In genomic region chr8:109705320-109706075, GRCm38 (mm10) we compare ENCODE assay signal across 8 mouse cellular contexts. TPM values are rescaled to one million over a fixed set of nuclear protein-coding genes. Genes with fewer than 3 reads are reported as not detected.
DNase-seq lines count a peak whose midpoint lies in the region; ATAC-seq lines count a peak whose summit lies in the region.

TSS of gene Zfp821 (plus strand) at chr8:109705546.

- H3K9ac ChIP-seq in hindbrain, embryonic 11.5 days (ENCODE audit: low read depth, low read length) = peak within 1 kb of the TSS; percentile 99

- H3K4me1 ChIP-seq in hindbrain, embryonic 11.5 days (replicated peaks; ENCODE audit: control insufficient read depth, insufficient read depth, low read length) = peaks cover 5% of the 10 kb centered on the region; the same call in 1 of the 2 replicates

- H3K4me3 ChIP-seq in hindbrain, embryonic 11.5 days (ENCODE audit: low read depth, low read length) = peak within 1 kb of the TSS; percentile 99

- under 1% methylated on average over 66 of the region's 100 CpGs for WGBS in hindbrain, embryonic 11.5 days

- H3K9me3 ChIP-seq in hindbrain, embryonic 11.5 days (ENCODE audit: control insufficient read depth, low read length) = no peaks in the 10 kb centered on the region

- peak; percentile 90 for ATAC-seq in frontal cortex, adult (ENCODE audit: low TSS enrichment)
- ATAC-seq in hindbrain, embryonic 11.5 days (ENCODE audit: low FRiP score) = peak; percentile 88

- H3K36me3 ChIP-seq in hindbrain, embryonic 11.5 days (ENCODE audit: control insufficient read depth, insufficient read depth, low read length) = 0 out of 2 replicates have a peak, but pooled peaks cover 5% of the 10 kb centered on the region

- H3K27ac ChIP-seq in hindbrain, embryonic 11.5 days (ENCODE audit: low read depth, low read length) = peak within 1 kb of the TSS; percentile 94

- peak; percentile 49 for DNase-seq in MEL-GATA-1-ER (ENCODE audit: extremely low read depth, low read depth)
- peak; percentile 96 for DNase-seq in cerebellum, adult 8-10 months
- peak; percentile 99 for DNase-seq in hindbrain, embryonic 11.5 days (ENCODE audit: low spot score)
- DNase-seq in layer of hippocampus, postnatal 10 days (ENCODE audit: low spot score in 2 of 2) = peak; percentile 93 to 96
- peak; percentile 95 for DNase-seq in lung, postnatal 10 days
- peak; percentile 94 for DNase-seq in ovary, postnatal 36 days (ENCODE audit: low spot score)
- DNase-seq in thymus, postnatal 25 days = peak; percentile 95

- peak within 1 kb of the TSS; percentile 64 for H3K4me2 ChIP-seq in hindbrain, embryonic 11.5 days (replicated peaks; ENCODE audit: low read depth, low read length)

- H3K27me3 ChIP-seq in hindbrain, embryonic 11.5 days (ENCODE audit: control insufficient read depth, insufficient read depth, low read length) = peaks cover 3% of the 10 kb centered on the region; the same call in 1 of the 2 replicates

RNA-seq across cellular contexts. Expression of gene Zfp821, which starts in this region (rescaled TPM):
- 53.0 and 59.1 TPM in 2 replicates for polyA plus RNA-seq in hindbrain, embryonic 11.5 days (2014; fragmentation: Nextera tagmentation; extraction: Ambion mirVana)
- 10 to 100 TPM; 63.7 to 65.0 TPM for total RNA-seq in layer of hippocampus, postnatal 10 days (2021)

Comparison
In these comparisons a context has a peak if more than half of its experiments do, and no peak if none do; other contexts are left out.
1. Peak in every context shown above with its lines: DNase-seq, ATAC-seq, H3K4me3 ChIP-seq and H3K27ac ChIP-seq.
2. DNase-seq: peak in every context shown above with its lines; median percentile 99 in hindbrain, embryonic 11.5 days; 96 in cerebellum, adult 8-10 months; 95 in lung, postnatal 10 days; 95 in thymus, postnatal 25 days; 94 in layer of hippocampus, postnatal 10 days; 94 in ovary, postnatal 36 days; 49 in MEL-GATA-1-ER.